Mouse (Mus musculus) thymus, adult 2 months (tissue): ENCODE results near the gene Ccndbp1. TPM values are rescaled to one million over a fixed set of nuclear protein-coding genes. Genes with fewer than 3 reads are reported as not detected.
A peak's percentile ranks its signal among the peaks of the same experiment; 100 is the strongest.

Experiments
- DNase-seq: peaks from one replicate; pipeline ENCODE4 v3.0.0; 2021
- H3K27ac ChIP-seq: fragments of 200-500 bp; 2 replicates; pipeline ENCODE4 v1.5.1; 2012; ENCODE audit warnings: low read length, control low read depth; ENCODE audit not compliant: control insufficient read depth, insufficient read depth
- H3K27me3 ChIP-seq: fragments of 200-500 bp; 2 replicates; pipeline ENCODE4 v1.6.1; 2012; ENCODE audit warnings: mild to moderate bottlenecking, low read length, moderate library complexity, mixed read lengths; ENCODE audit not compliant: control insufficient read depth, insufficient read depth
- H3K36me3 ChIP-seq: fragments of 200-500 bp; 2 replicates; pipeline ENCODE4 v1.6.1; 2012; ENCODE audit warnings: mild to moderate bottlenecking, low read length, moderate library complexity; ENCODE audit not compliant: control insufficient read depth, insufficient read depth
- H3K4me1 ChIP-seq: fragments of 200-500 bp; replicated peaks from 2 replicates; pipeline ENCODE4 v1.6.1; 2012; ENCODE audit warnings: low read length; ENCODE audit not compliant: control insufficient read depth, insufficient read depth
- H3K4me3 ChIP-seq: fragments of 200-500 bp; 2 replicates; pipeline ENCODE4 v1.5.1; 2012; ENCODE audit warnings: mild to moderate bottlenecking, low read length, control low read depth, moderate library complexity; ENCODE audit not compliant: control insufficient read depth, insufficient read depth
- CTCF ChIP-seq: fragments of 200-500 bp; IDR thresholded peaks from 2 replicates; pipeline ENCODE4 v1.5.1; 2012; ENCODE audit warnings: mild to moderate bottlenecking, control low read depth, low read length, moderate library complexity, borderline replicate concordance; ENCODE audit not compliant: control insufficient read depth, poor library complexity, insufficient read depth; ENCODE audit errors: extremely low read depth
- POLR2A ChIP-seq: fragments of 200-500 bp; IDR thresholded peaks from 2 replicates; pipeline ENCODE4 v1.6.1; 2012; ENCODE audit warnings: mild to moderate bottlenecking, low read length, control low read depth, moderate library complexity; ENCODE audit not compliant: control insufficient read depth, poor library complexity, insufficient read depth; ENCODE audit errors: extremely low read depth
- WGBS: fragments of 180-500 bp; shearing (Covaris S2); methylation state at CpG from one replicate; pipeline ENCODE4 v1.1.7; 2018; 5-methylcytosine and 5-hydroxymethylcytosine counted together
- polyA plus RNA-seq: library from polyadenylated mRNA; depleted of rRNA; stranded (reverse); fragments of >200 nt; gene quantifications from 2 replicates; pipeline ENCODE4 v1.2.3, GENCODE M21; 2012

Ccndbp1 gene
- polyA plus RNA-seq, 1 experiment: 51.0 TPM

GRCm38 (mm10) chr2:121009071-121009677 is 971 bp downstream of the Ccndbp1 start:
- Histone ChIP-seq H3K27ac (no peak overlapping the region; the same call in 1 of the 2 replicates), H3K36me3 (peaks cover 16% of the 10 kb centered on the region)
- WGBS: 16% methylated on average over 5 of the region's 5 CpGs

GRCm38 (mm10) chr2:121012676-121013075 is 4.5 kb downstream of the Ccndbp1 start:
- Histone ChIP-seq H3K4me1 (peaks cover 2% of the 10 kb centered on the region; the same call in 1 of the 2 replicates), H3K27me3 (no peaks in the 10 kb centered on the region), H3K36me3 (peaks cover 45% of the 10 kb centered on the region), H3K4me3 (no peak overlapping the region), H3K27ac (no peak overlapping the region)
- 97% methylated on average over 9 of the region's 9 CpGs for WGBS
- no peak for DNase-seq
- TF ChIP-seq CTCF: no peak
- TF ChIP-seq POLR2A: no peak

More at GRCm38 (mm10) chr2:121009071-121009677, 971 bp downstream of the Ccndbp1 start:
- H3K27me3 ChIP-seq: no peaks in the 10 kb centered on the region
- no peak for TF ChIP-seq POLR2A
- no peak for TF ChIP-seq CTCF
- DNase-seq: no peak
- peak overlapping the region; percentile 76 for H3K4me3 ChIP-seq
- peaks cover 2% of the 10 kb centered on the region; the same call in 1 of the 2 replicates for H3K4me1 ChIP-seq

- Histone ChIP-seq H3K27ac (no peak overlapping the region), H3K4me3 (no peak overlapping the region), H3K36me3 (peaks cover 50% of the 10 kb centered on the region), H3K27me3 (no peaks in the 10 kb centered on the region), H3K4me1 (no peaks in the 10 kb centered on the region)
- no peak for DNase-seq
- no peak for TF ChIP-seq POLR2A
- WGBS: 93% methylated on average over 2 of the region's 2 CpGs
These were observed 7.3 kb downstream of the Ccndbp1 start for GRCm38 (mm10) chr2:121015507-121015906.

- H3K27me3 ChIP-seq: no peaks in the 10 kb centered on the region
- no peak overlapping the region for H3K4me3 ChIP-seq
- DNase-seq: no peak
- no peak for TF ChIP-seq CTCF
- WGBS: 98% methylated on average over 9 of the region's 9 CpGs
- no peaks in the 10 kb centered on the region for H3K4me1 ChIP-seq
- H3K27ac ChIP-seq: no peak overlapping the region
- H3K36me3 ChIP-seq: peaks cover 50% of the 10 kb centered on the region
These were observed 8.0 kb downstream of the Ccndbp1 start for GRCm38 (mm10) chr2:121016226-121016625.

GRCm38 (mm10) chr2:121017151-121017550 is 8.9 kb downstream of the Ccndbp1 start:
- H3K36me3 ChIP-seq: peaks cover 50% of the 10 kb centered on the region
- 97% methylated on average over 1 of the region's 1 CpGs for WGBS
- no peak for DNase-seq
- H3K27me3 ChIP-seq: no peaks in the 10 kb centered on the region
- no peak overlapping the region for H3K4me3 ChIP-seq
- H3K27ac ChIP-seq: no peak overlapping the region
- no peaks in the 10 kb centered on the region for H3K4me1 ChIP-seq
- TF ChIP-seq POLR2A (no peak), CTCF (no peak)

- 89% methylated on average over 5 of the region's 5 CpGs for WGBS
- H3K27ac ChIP-seq: no peak overlapping the region
- H3K4me1 ChIP-seq: no peaks in the 10 kb centered on the region
- no peak for TF ChIP-seq CTCF
- no peak for TF ChIP-seq POLR2A
- peaks cover 2% of the 10 kb centered on the region for H3K36me3 ChIP-seq
- H3K4me3 ChIP-seq: no peak overlapping the region
- DNase-seq: no peak
- H3K27me3 ChIP-seq: no peaks in the 10 kb centered on the region
These were observed 14.7 kb downstream of the Ccndbp1 start for GRCm38 (mm10) chr2:121022918-121023317.
